Mouse (Mus musculus): ENCODE data around the gene Atg10. TPM values are rescaled to one million over a fixed set of nuclear protein-coding genes. Genes with fewer than 3 reads are reported as not detected.

Gene Atg10
- total and polyA plus RNA-seq, 2 experiments from 2014 or later: 3.2 to 13.2 TPM

DNA sequence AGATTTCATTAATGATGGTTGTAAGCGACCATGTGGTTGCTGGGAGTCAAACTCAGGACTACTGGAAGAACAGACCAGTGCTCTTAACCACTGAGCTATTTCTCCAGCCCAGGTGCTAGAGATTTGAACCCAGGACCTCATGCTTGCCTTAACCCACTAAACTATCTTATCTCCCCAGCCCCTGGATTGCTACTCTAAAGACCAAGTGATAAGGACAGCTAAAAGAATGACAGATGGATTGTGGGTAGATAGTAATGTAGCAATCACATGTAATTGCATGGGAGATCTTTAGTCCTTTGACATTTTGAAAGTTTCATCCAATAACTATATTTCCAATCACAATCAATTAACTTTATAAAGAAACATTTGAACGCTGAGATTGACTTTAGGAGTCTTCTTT is 13.1 kb upstream of the Atg10 start:
- no peak for TF ChIP-seq CTCF (IDR thresholded peaks at IDR 0.05)
- 87% methylated on average over 2 of the region's 2 CpGs for WGBS
- ATAC-seq (ENCODE audit: low FRiP score): no peak

DNA sequence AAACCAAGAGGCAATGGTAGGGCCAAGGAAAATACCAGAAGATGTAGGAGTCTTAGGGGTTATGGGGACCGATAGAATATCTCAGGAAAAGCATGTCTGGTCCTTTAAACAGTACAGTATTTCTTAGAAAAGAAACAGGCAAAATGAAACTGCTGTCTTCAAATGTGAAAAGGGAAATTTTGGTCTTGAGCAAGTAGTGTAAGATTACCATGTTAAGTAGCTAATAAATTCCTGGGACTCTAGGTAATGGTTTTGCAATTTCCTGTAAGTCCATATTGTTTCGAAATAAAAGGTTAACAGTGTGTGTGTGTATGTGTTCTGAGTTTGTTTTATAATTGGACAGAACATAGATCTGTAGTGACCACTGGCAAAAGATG is 658 bp upstream of the Atg10 start:
- peak overlapping the region; percentile 82; the same call in 1 of the 2 replicates for H3K27ac ChIP-seq (ENCODE audit: low read depth, low read length)
- ATAC-seq (ENCODE audit: low FRiP score) (peak; percentile 9; the same call in 1 of the 2 replicates), DNase-seq (ENCODE audit: low spot score) (no peak)
- H3K27me3 ChIP-seq (ENCODE audit: insufficient read depth, low read length): no peaks in the 10 kb centered on the region
- peak overlapping the region; percentile 63 for H3K4me3 ChIP-seq (ENCODE audit: low read depth, low read length)
- peak overlapping the region; percentile 61 for H3K4me2 ChIP-seq (ENCODE audit: low read depth, low read length, poor library complexity, severe bottlenecking)
- no peaks in the 10 kb centered on the region for H3K4me1 ChIP-seq (ENCODE audit: insufficient read depth, low read length)
- no peaks in the 10 kb centered on the region for H3K36me3 ChIP-seq (ENCODE audit: insufficient read depth, low read length)
- TF ChIP-seq CTCF (IDR thresholded peaks at IDR 0.05): no peak
- no peaks in the 10 kb centered on the region for H3K9me3 ChIP-seq (ENCODE audit: low read length)
- 75% methylated on average over 2 of the region's 2 CpGs for WGBS
- H3K9ac ChIP-seq (replicated peaks; ENCODE audit: low read length, poor library complexity, severe bottlenecking): peak overlapping the region; percentile 84; the same call in 1 of the 2 replicates

More for the DNA sequence above, 13.1 kb upstream of the Atg10 start:
- DNase-seq (ENCODE audit: low spot score): no peak
- H3K4me3 ChIP-seq (ENCODE audit: low read depth, low read length): no peak overlapping the region
- H3K4me2 ChIP-seq (ENCODE audit: low read depth, low read length, poor library complexity, severe bottlenecking): no peak overlapping the region
- H3K27ac ChIP-seq (ENCODE audit: low read depth, low read length): no peak overlapping the region
- H3K27me3 ChIP-seq (ENCODE audit: insufficient read depth, low read length): no peaks in the 10 kb centered on the region
- H3K9ac ChIP-seq (replicated peaks; ENCODE audit: low read length, poor library complexity, severe bottlenecking): no peak overlapping the region
- no peaks in the 10 kb centered on the region for H3K36me3 ChIP-seq (ENCODE audit: insufficient read depth, low read length)
- H3K9me3 ChIP-seq (ENCODE audit: low read length): no peaks in the 10 kb centered on the region
- no peaks in the 10 kb centered on the region for H3K4me1 ChIP-seq (ENCODE audit: insufficient read depth, low read length)

DNA sequence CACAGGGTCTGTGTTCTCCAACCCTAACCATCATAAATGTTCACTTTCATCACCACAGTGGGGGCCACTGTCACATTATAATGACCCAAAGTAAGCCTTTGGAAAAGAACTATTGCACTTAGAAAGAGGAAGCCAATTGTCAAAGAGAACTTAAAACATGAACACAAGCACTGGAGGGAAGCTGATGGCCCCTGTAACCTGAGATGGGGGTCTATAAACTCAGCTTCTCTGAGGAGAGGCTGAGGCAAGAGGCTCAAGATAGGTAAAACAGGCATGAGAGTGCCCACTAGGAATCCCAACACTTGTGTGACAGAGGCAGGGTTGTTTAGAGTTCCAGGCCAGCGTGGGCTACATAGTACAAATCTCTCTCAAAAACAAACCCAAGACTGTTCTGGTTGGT is 705 bp downstream of the Atg10 start:
- no peaks in the 10 kb centered on the region for H3K36me3 ChIP-seq (ENCODE audit: insufficient read depth, low read length)
- no peaks in the 10 kb centered on the region for H3K27me3 ChIP-seq (ENCODE audit: insufficient read depth, low read length)
- no peaks in the 10 kb centered on the region for H3K9me3 ChIP-seq (ENCODE audit: low read length)
- peak overlapping the region; percentile 61 for H3K4me2 ChIP-seq (ENCODE audit: low read depth, low read length, poor library complexity, severe bottlenecking)
- H3K4me3 ChIP-seq (ENCODE audit: low read depth, low read length): peak overlapping the region; percentile 63
- WGBS: 45% methylated on average over 1 of the region's 1 CpGs
- TF ChIP-seq CTCF (IDR thresholded peaks at IDR 0.05): no peak
- ATAC-seq (ENCODE audit: low FRiP score): no peak
- DNase-seq (ENCODE audit: low spot score): peak; percentile 2
- peak overlapping the region; percentile 82 for H3K27ac ChIP-seq (ENCODE audit: low read depth, low read length)
- no peaks in the 10 kb centered on the region for H3K4me1 ChIP-seq (ENCODE audit: insufficient read depth, low read length)
- peak overlapping the region; percentile 84 for H3K9ac ChIP-seq (replicated peaks; ENCODE audit: low read length, poor library complexity, severe bottlenecking)

DNA sequence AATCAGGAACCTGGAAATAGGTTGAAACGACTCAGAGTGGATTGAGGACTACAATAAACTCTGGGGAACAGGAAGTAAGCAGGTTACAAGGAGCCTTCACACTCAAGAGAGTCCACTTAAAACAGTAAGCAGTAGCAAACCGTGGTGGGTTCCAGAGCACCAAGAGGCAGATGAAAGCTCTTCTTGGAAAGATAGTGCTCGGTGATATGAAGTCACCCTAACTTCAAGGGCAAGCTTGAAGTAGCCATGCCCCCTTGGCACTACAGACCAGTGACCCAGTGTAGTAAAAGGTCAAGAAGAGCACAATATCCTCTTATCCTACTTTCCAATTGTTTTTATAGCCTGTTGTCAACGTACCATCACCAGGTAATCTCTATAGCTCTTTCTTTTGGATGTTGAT is 2.1 kb downstream of the Atg10 start:
- Histone ChIP-seq H3K27me3 (ENCODE audit: insufficient read depth, low read length) (no peaks in the 10 kb centered on the region), H3K36me3 (ENCODE audit: insufficient read depth, low read length) (no peaks in the 10 kb centered on the region), H3K4me3 (ENCODE audit: low read depth, low read length) (no peak overlapping the region), H3K27ac (ENCODE audit: low read depth, low read length) (no peak overlapping the region), H3K4me2 (ENCODE audit: low read depth, low read length, poor library complexity, severe bottlenecking) (no peak overlapping the region), H3K9me3 (ENCODE audit: low read length) (no peaks in the 10 kb centered on the region), H3K9ac (replicated peaks; ENCODE audit: low read length, poor library complexity, severe bottlenecking) (no peak overlapping the region), H3K4me1 (ENCODE audit: insufficient read depth, low read length) (no peaks in the 10 kb centered on the region)
- TF ChIP-seq CTCF (IDR thresholded peaks at IDR 0.05): no peak
- 89% methylated on average over 4 of the region's 4 CpGs for WGBS
- no peak for ATAC-seq (ENCODE audit: low FRiP score)
- no peak for DNase-seq (ENCODE audit: low spot score)

DNA sequence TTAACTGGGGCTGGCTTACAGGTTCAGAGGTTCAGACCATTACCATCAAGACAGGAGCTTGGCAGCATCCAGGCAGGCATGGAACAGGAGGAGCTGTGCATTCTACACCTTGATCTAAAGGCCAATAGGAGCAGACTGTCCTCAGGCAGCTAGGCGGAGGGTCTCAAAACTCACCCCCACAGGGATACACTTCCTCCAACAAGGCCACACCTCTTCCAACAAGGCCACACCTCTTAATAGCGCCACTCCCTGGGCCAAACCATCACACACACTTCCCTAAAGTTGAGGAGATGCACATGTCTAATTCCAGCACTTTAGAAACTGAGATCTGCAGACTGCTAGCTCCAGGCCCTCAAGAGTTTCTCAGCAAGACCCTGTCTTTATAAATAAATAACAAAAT is 6.1 kb downstream of the Atg10 start:
- no peaks in the 10 kb centered on the region for H3K4me1 ChIP-seq (ENCODE audit: insufficient read depth, low read length)
- H3K27ac ChIP-seq (ENCODE audit: low read depth, low read length): no peak overlapping the region
- H3K27me3 ChIP-seq (ENCODE audit: insufficient read depth, low read length): no peaks in the 10 kb centered on the region
- no peak for ATAC-seq (ENCODE audit: low FRiP score)
- H3K4me2 ChIP-seq (ENCODE audit: low read depth, low read length, poor library complexity, severe bottlenecking): no peak overlapping the region
- TF ChIP-seq CTCF (IDR thresholded peaks at IDR 0.05): no peak
- no peak overlapping the region for H3K4me3 ChIP-seq (ENCODE audit: low read depth, low read length)
- no peaks in the 10 kb centered on the region for H3K9me3 ChIP-seq (ENCODE audit: low read length)
- peaks cover 4% of the 10 kb centered on the region; the same call in 1 of the 2 replicates for H3K36me3 ChIP-seq (ENCODE audit: insufficient read depth, low read length)
- no peak for DNase-seq (ENCODE audit: low spot score)
- WGBS: 87% methylated on average over 2 of the region's 2 CpGs
- H3K9ac ChIP-seq (replicated peaks; ENCODE audit: low read length, poor library complexity, severe bottlenecking): no peak overlapping the region

DNA sequence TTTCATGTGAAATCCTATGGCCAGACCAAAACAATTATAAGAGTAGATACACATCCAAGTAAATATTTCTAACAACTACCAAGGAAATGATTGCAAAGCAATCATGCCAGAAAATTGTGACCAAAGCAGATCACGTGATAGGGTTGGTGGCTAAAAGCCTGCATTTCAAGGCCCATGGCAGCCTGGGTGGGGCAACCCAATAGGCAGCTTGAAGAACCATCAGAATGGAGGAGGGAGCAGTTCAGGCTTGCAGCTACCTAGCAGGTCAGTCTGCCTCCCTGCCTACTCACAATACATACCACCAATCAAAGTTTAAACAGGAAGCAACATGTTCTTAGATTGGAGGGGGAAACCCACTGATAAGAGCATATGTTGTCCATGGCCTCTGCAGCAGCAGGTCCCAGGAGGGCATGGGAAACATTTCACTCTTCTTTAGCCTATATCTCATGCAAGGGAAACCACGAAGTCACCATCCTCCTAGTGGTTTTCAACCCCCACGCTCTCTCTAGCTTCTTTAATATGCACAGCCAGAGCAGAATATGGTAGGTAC is 7.0 kb downstream of the Atg10 start:
- Histone ChIP-seq H3K4me1 (ENCODE audit: insufficient read depth, low read length) (no peaks in the 10 kb centered on the region), H3K36me3 (ENCODE audit: insufficient read depth, low read length) (peaks cover 4% of the 10 kb centered on the region; the same call in 1 of the 2 replicates), H3K9me3 (ENCODE audit: low read length) (no peaks in the 10 kb centered on the region), H3K9ac (replicated peaks; ENCODE audit: low read length, poor library complexity, severe bottlenecking) (no peak overlapping the region), H3K27ac (ENCODE audit: low read depth, low read length) (no peak overlapping the region), H3K27me3 (ENCODE audit: insufficient read depth, low read length) (no peaks in the 10 kb centered on the region), H3K4me3 (ENCODE audit: low read depth, low read length) (no peak overlapping the region), H3K4me2 (ENCODE audit: low read depth, low read length, poor library complexity, severe bottlenecking) (no peak overlapping the region)
- TF ChIP-seq CTCF (IDR thresholded peaks at IDR 0.05): no peak
- no peak for DNase-seq (ENCODE audit: low spot score)
- 83% methylated on average over 3 of the region's 3 CpGs for WGBS
- ATAC-seq (ENCODE audit: low FRiP score): no peak
